Mouse (Mus musculus) neural tube, embryonic 15.5 days (tissue): ENCODE results near the gene Acad10. TPM values are rescaled to one million over a fixed set of nuclear protein-coding genes. Genes with fewer than 3 reads are reported as not detected.
"Not testable (repeated sequence)": the region's sequence is repeated elsewhere in the genome, so short reads cannot be mapped to it uniquely, and the experiment has no call there.

Source experiments
- ATAC-seq: fragments of 200-750 bp; cut with Nextera tagmentation; 2 replicates; pipeline ENCODE4 v1.8.0; 2017; ENCODE audit warnings: mild to moderate bottlenecking, moderate TSS enrichment, moderate library complexity; ENCODE audit not compliant: low FRiP score
- H3K27ac ChIP-seq: fragments of 300-500 bp; sonication (generic); replicated peaks from 2 replicates; pipeline ENCODE4 v1.5.1; 2015; ENCODE audit warnings: mild to moderate bottlenecking, inconsistent platforms
- H3K27me3 ChIP-seq: fragments of 300-500 bp; sonication (generic); replicated peaks from 2 replicates; pipeline ENCODE4 v1.6.1; 2015; ENCODE audit warnings: inconsistent platforms
- H3K36me3 ChIP-seq: fragments of 300-500 bp; sonication (generic); 2 replicates; pipeline ENCODE4 v1.6.1; 2015; ENCODE audit warnings: inconsistent platforms
- H3K4me1 ChIP-seq: fragments of 300-500 bp; sonication (generic); 2 replicates; pipeline ENCODE4 v1.6.1; 2015; ENCODE audit warnings: inconsistent platforms
- H3K4me2 ChIP-seq: fragments of 300-500 bp; sonication (generic); 2 replicates; pipeline ENCODE4 v1.6.1; 2015; ENCODE audit warnings: inconsistent platforms, mild to moderate bottlenecking, moderate library complexity
- H3K4me3 ChIP-seq: fragments of 300-500 bp; sonication (generic); replicated peaks from 2 replicates; pipeline ENCODE4 v1.5.1; 2015; ENCODE audit warnings: mild to moderate bottlenecking, inconsistent platforms
- H3K9ac ChIP-seq: fragments of 300-500 bp; sonication (generic); replicated peaks from 2 replicates; pipeline ENCODE4 v1.6.1; 2015; ENCODE audit warnings: mild to moderate bottlenecking, inconsistent platforms
- H3K9me3 ChIP-seq: fragments of 300-500 bp; sonication (generic); replicated peaks from 2 replicates; pipeline ENCODE4 v1.6.1; 2016; ENCODE audit warnings: inconsistent platforms
- WGBS: fragments of 180-500 bp; shearing (Covaris S2); methylation state at CpG from one replicate; pipeline ENCODE4 v1.1.7; 2015; ENCODE audit warnings: mixed read lengths; 5-methylcytosine and 5-hydroxymethylcytosine counted together
- polyA plus RNA-seq: library from polyadenylated mRNA; unstranded; fragments of >200 nt; fragmentation: Nextera tagmentation; extraction: Ambion mirVana; gene quantifications from 2 replicates; pipeline ENCODE4 v1.2.1, GENCODE M21; 2015

The Acad10 gene
- polyA plus RNA-seq, 1 experiment from 2014 or later = 0.91 TPM

DNA sequence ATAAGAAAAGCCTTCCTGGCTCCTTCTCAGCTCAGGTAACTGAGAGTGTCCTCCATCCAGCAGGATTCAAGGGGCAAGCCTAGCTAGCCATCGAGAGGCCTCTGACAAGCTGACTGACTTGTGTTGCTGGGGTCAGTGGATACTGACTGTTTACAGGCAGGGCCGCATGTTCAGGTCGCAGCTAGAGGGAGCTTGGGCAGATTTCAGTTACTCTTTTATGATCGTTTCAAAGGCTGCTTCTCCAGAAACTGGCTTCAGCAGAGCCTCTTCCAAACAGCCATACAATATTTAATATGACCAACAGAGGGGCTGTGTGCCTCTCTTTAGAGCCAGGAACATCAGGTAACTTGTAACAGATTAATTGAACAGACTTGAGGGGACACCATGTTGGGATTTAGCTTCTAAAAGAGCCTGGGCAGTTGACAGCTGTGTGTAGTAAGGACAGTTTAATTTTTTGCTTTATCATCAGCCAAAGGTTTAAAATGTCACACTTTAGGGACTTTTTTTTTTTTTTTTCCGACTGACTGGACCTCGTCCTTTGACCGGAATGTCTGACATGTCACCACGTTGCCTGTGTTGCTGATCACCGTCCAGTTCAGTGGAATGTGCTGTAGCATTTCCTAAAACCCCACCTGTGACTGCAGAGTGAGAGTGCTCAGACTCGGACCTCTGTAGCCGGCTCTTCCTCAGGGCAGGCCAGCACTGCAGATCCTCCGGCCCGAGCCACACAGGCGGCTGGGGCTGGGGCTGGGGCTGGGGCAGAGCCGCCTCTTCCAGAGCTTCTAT, 26.0 kb upstream of the Acad10 start:
- Histone ChIP-seq H3K9ac (no peak overlapping the region), H3K9me3 (no peaks in the 10 kb centered on the region), H3K27ac (no peak overlapping the region), H3K4me2 (no peak overlapping the region), H3K4me1 (peaks cover 4% of the 10 kb centered on the region; the same call in 1 of the 2 replicates), H3K4me3 (no peak overlapping the region), H3K27me3 (no peaks in the 10 kb centered on the region), H3K36me3 (peaks cover 62% of the 10 kb centered on the region)
- no peak for ATAC-seq
- WGBS = 79% methylated on average over 15 of the region's 15 CpGs

DNA sequence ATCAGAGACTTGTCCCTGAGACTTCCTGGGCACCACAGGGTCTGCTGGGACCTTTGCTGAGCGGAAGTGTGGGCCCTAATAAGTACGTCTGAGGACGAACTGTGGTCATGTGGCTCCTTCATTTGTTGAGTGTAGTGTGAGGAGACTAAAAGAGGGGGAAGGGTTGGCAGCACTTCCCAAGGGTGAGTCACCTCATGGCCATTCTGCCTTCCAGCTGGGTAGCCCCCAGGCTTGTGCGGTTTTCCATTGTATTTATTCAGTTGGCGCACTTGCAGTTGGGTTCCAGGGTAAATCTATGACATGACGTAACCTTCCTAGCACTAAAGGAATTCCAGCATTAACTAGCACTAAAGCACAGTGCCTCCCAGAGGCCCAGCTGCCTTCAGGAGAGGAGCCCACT, 25.2 kb upstream of the Acad10 start:
- 83% methylated on average over 6 of the region's 6 CpGs for WGBS
- H3K4me2 ChIP-seq = no peak overlapping the region
- H3K4me1 ChIP-seq = peaks cover under 1% of the 10 kb centered on the region; the same call in 1 of the 2 replicates
- ATAC-seq = no peak
- H3K27ac ChIP-seq = no peak overlapping the region
- H3K36me3 ChIP-seq = peaks cover 69% of the 10 kb centered on the region
- no peaks in the 10 kb centered on the region for H3K27me3 ChIP-seq
- H3K9ac ChIP-seq = no peak overlapping the region
- H3K9me3 ChIP-seq = no peaks in the 10 kb centered on the region
- H3K4me3 ChIP-seq = no peak overlapping the region

DNA sequence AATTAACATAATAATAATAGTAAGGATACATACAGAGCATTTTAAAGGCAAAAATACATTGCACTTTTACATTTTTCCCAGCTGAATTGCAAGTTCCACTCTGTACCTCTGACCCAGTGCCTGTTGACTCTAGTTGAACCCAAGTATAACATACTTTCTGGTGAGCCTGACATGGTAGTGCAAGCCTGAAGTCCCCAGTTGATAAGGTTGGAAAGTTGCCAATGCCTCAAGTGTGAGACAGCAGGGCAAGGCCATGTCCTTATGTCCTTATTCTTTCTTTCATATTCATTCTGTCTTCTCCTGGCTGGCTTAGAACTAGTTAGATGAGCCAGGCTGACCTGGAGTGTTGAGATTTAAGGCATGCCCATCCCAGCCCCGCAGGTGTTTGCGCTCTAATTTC, 21.9 kb upstream of the Acad10 start:
- no peaks in the 10 kb centered on the region for H3K9me3 ChIP-seq
- H3K4me3 ChIP-seq = no peak overlapping the region
- H3K36me3 ChIP-seq = peaks cover 96% of the 10 kb centered on the region
- 99% methylated on average over 2 of the region's 2 CpGs for WGBS
- H3K4me2 ChIP-seq = no peak overlapping the region
- ATAC-seq = no peak
- no peaks in the 10 kb centered on the region for H3K4me1 ChIP-seq
- no peaks in the 10 kb centered on the region for H3K27me3 ChIP-seq
- H3K9ac ChIP-seq = no peak overlapping the region
- no peak overlapping the region for H3K27ac ChIP-seq

GRCm38 (mm10) chr5:121670412-121670811, 10.1 kb upstream of the Acad10 start:
- Histone ChIP-seq H3K27me3 (no peaks in the 10 kb centered on the region), H3K4me3 (no peak overlapping the region), H3K36me3 (peaks cover 56% of the 10 kb centered on the region), H3K4me2 (no peak overlapping the region), H3K27ac (no peak overlapping the region), H3K4me1 (no peaks in the 10 kb centered on the region), H3K9me3 (no peaks in the 10 kb centered on the region), H3K9ac (no peak overlapping the region)
- ATAC-seq = no peak
- 80% methylated on average over 3 of the region's 3 CpGs for WGBS

DNA sequence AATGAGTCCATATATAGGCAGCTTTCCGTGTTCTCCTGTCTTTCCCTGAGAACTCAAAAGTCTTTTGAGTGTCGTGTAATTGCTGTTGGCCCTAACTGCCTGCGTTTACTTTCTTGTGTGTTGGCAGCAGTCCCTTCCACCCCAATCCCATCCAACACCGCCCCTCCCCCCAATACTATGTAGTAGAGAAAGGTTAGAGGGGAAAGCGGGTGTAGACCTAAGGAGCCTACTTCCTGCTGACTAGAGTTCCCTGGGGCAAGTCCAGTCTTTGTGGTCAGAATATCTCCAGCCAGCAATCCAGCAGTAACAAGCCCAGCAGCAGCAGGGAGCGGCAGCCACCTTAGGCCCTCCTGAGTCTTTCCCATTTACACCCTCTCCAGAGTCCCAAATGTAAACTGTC, 8.1 kb upstream of the Acad10 start:
- WGBS = 82% methylated on average over 6 of the region's 6 CpGs
- Histone ChIP-seq H3K9ac (no peak overlapping the region), H3K4me3 (no peak overlapping the region), H3K4me1 (no peaks in the 10 kb centered on the region), H3K36me3 (peaks cover 54% of the 10 kb centered on the region), H3K27ac (no peak overlapping the region), H3K4me2 (no peak overlapping the region), H3K27me3 (no peaks in the 10 kb centered on the region), H3K9me3 (no peaks in the 10 kb centered on the region)
- ATAC-seq = no peak

DNA sequence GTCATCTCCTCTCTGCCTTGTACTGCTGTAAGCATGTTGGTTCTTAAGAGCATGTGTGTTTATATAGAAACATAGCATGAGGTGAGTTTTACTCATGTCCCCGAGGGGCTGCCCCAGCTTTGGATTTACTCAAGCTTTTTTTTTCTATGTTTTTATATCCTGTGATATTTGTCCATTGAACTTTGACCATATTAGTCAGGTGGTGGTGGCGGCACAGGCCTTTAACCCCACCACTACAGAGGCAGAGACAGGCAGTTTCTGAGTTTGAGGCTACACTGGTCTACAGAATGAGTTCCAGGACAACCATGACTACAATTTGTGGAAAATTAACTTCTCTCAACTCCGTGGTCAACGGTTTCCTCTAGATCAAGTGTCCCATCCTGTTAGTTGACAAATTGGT, 6.8 kb upstream of the Acad10 start:
- Histone ChIP-seq H3K36me3 (peaks cover 48% of the 10 kb centered on the region), H3K9me3 (no peaks in the 10 kb centered on the region), H3K27ac (no peak overlapping the region), H3K4me2 (no peak overlapping the region), H3K9ac (no peak overlapping the region), H3K4me1 (peaks cover 6% of the 10 kb centered on the region), H3K4me3 (no peak overlapping the region), H3K27me3 (no peaks in the 10 kb centered on the region)
- 91% methylated on average over 4 of the region's 4 CpGs for WGBS
- ATAC-seq = no peak

DNA sequence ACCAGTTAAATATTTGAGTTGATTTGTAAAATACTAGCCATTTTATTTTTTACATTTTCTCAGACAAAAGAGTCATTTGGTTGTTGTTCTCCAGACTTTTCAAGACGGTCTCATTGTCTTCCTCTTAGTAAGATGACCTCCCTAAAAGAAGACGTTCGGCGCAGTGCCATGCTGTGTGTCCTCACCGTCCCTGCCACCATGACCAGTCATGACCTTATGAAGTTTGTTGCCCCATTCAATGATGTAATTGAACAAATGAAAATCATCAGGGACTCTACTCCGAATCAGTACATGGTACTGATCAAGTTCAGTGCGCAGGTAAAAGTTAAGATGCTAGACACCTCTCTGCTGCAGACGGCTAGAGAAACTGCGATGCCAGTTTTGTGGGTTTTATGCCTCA, 4.7 kb upstream of the Acad10 start:
- Histone ChIP-seq H3K4me2 (no peak overlapping the region), H3K9me3 (no peaks in the 10 kb centered on the region), H3K4me3 (no peak overlapping the region), H3K36me3 (peaks cover 39% of the 10 kb centered on the region), H3K9ac (no peak overlapping the region), H3K27ac (no peak overlapping the region), H3K4me1 (peaks cover 18% of the 10 kb centered on the region), H3K27me3 (no peaks in the 10 kb centered on the region)
- WGBS = 95% methylated on average over 9 of the region's 9 CpGs
- no peak for ATAC-seq

DNA sequence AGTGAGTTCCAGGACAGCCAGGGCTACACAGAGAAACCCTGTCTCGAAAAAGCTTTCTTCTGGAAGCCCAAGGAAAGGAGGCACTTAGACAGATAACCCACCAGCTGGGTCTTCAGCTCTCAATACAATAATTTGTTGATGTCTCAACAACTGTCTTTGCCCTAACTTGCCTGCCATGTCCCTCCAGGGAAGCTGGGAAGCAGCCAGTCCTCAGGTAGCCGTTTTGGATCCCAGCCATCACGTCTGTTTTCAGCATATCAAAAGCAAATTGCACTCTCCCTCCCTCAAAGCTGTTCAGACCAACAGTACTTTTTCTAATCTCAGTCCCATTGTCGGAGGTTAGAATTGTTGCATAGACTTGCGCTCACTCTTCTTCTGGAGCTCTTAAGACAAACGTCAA, 3.8 kb upstream of the Acad10 start:
- Histone ChIP-seq H3K4me2 (no peak overlapping the region), H3K4me1 (peaks cover 24% of the 10 kb centered on the region), H3K9ac (no peak overlapping the region), H3K4me3 (no peak overlapping the region), H3K27ac (no peak overlapping the region), H3K36me3 (peaks cover 38% of the 10 kb centered on the region), H3K9me3 (no peaks in the 10 kb centered on the region), H3K27me3 (no peaks in the 10 kb centered on the region)
- 89% methylated on average over 6 of the region's 6 CpGs for WGBS
- no peak for ATAC-seq

DNA sequence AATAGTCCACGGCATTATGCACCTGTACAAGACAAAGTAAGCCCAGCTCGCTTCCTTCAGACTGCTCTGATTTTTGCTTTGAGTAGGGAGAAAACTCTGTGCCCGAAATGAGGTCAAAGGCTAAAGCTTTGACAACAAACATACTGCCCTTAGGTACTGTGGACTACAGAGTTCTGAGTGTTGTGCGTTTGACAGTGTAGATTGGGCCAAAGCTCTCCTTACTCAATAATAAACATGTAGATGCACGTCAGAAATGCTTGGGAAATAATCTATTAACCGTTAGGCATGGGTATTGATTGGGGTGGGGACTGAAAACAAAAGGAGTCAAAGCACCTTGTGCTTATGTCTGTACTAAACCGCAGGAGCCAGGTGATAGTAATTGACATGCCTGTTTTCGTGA, 3.1 kb upstream of the Acad10 start:
- Histone ChIP-seq H3K27me3 (no peaks in the 10 kb centered on the region), H3K4me1 (peaks cover 24% of the 10 kb centered on the region), H3K27ac (no peak overlapping the region), H3K36me3 (peaks cover 38% of the 10 kb centered on the region), H3K4me3 (no peak overlapping the region), H3K9ac (no peak overlapping the region), H3K9me3 (no peaks in the 10 kb centered on the region), H3K4me2 (no peak overlapping the region)
- no peak for ATAC-seq
- WGBS = 91% methylated on average over 8 of the region's 8 CpGs

DNA sequence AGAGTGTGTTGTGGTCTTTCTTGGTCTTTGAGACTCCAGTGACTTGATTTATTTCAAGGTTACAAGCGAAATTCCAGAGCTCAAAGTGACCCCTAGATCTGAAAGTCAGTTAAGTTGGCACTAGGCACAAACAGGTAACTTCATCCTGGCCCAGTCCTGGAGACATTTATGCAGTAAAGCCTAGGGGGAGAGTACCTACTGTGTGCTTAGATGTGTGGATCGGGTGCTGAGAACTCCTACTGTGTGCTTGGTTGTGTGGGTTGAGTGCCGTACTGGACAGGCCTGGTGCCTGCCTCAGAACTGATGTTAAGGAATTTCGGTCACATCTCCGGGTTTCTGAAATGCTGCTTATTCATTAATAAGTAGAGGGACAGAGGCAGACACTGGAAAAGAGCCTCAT, 1.2 kb upstream of the Acad10 start:
- Histone ChIP-seq H3K36me3 (peaks cover 27% of the 10 kb centered on the region), H3K9me3 (no peaks in the 10 kb centered on the region), H3K4me3 (peak overlapping the region; percentile 87), H3K4me1 (peaks cover 24% of the 10 kb centered on the region), H3K9ac (peak overlapping the region; percentile 91), H3K27me3 (no peaks in the 10 kb centered on the region), H3K4me2 (peak overlapping the region; percentile 86), H3K27ac (no peak overlapping the region)
- no peak for ATAC-seq
- WGBS = 86% methylated on average over 5 of the region's 5 CpGs

DNA sequence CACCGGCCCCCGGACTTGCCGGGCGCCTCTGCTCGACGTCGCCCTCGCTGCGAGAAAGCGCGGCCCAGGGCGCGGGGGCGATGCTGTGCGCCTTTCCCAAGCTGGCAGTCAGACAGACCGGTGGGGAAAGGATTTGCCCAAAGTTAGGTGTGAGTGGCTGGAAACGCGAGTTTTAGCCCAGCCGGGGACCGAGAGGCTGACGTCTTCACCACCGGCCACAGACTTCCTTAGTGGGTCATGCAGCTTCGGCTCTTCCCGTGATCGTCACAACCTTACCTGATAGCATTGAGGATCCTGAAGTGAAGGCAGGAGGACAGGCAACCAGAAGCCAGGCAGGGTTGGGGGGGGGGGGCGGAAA, 562 bp upstream of the Acad10 start:
- Histone ChIP-seq H3K4me1 (peaks cover 24% of the 10 kb centered on the region), H3K9me3 (no peaks in the 10 kb centered on the region), H3K9ac (peak overlapping the region; percentile 91), H3K27ac (peak overlapping the region; percentile 82), H3K4me3 (peak overlapping the region; percentile 87), H3K36me3 (peaks cover 21% of the 10 kb centered on the region), H3K27me3 (no peaks in the 10 kb centered on the region), H3K4me2 (peak overlapping the region; percentile 86)
- 2% methylated on average over 26 of the region's 26 CpGs for WGBS
- ATAC-seq = no peak

DNA sequence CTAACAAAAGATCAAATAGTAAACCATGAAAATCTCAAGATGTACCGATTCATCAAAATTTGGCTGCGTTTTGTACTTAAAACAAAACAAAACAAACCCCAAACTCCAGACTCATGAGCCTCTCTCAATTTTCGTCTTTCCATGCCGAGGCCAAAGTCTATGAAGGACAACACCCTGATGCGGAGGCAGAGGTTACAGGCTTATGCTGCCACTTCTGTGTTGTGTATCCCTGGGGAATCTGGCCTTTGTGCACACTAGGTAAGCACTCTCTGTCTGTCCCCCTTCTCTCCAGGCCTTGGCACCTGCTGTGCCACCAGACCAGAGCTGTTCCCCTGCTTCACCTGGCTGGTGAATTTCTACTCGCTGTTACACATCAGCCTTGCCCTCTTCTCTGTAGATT, 2.7 kb downstream of the Acad10 start:
- not testable (repeated sequence) for H3K4me2 ChIP-seq, H3K9ac ChIP-seq, H3K4me3 ChIP-seq, H3K27ac ChIP-seq, H3K36me3 ChIP-seq, H3K27me3 ChIP-seq, ATAC-seq, H3K9me3 ChIP-seq
- WGBS = 94% methylated on average over 6 of the region's 6 CpGs
- H3K4me1 ChIP-seq = peaks cover 24% of the 10 kb centered on the region
